Mouse (Mus musculus) kidney, embryonic 16.5 days (tissue): ENCODE results near the gene Atp2c1. TPM values are rescaled to one million over a fixed set of nuclear protein-coding genes. Genes with fewer than 3 reads are reported as not detected.

ENCODE experiments used
- ATAC-seq: fragments of 200-750 bp; cut with Nextera tagmentation; 2 replicates; pipeline ENCODE4 v1.8.0; 2017; ENCODE audit warnings: moderate TSS enrichment; ENCODE audit not compliant: low FRiP score, low TSS enrichment
- H3K27ac ChIP-seq: fragments of 300-500 bp; sonication (generic); 2 replicates; pipeline ENCODE4 v1.5.1; 2014; ENCODE audit warnings: low read length
- H3K27me3 ChIP-seq: fragments of 300-500 bp; sonication (generic); 2 replicates; pipeline ENCODE4 v1.6.1; 2014; ENCODE audit warnings: low read length, control low read depth, mixed read lengths; ENCODE audit not compliant: insufficient read depth
- H3K36me3 ChIP-seq: fragments of 300-500 bp; sonication (generic); 2 replicates; pipeline ENCODE4 v1.6.1; 2014; ENCODE audit warnings: low read length, control low read depth, mixed read lengths; ENCODE audit not compliant: insufficient read depth
- H3K4me1 ChIP-seq: fragments of 300-500 bp; sonication (generic); 2 replicates; pipeline ENCODE4 v1.6.1; 2014; ENCODE audit warnings: low read length, control low read depth, mixed read lengths; ENCODE audit not compliant: insufficient read depth
- H3K4me2 ChIP-seq: fragments of 300-500 bp; sonication (generic); replicated peaks from 2 replicates; pipeline ENCODE4 v1.6.1; 2014; ENCODE audit warnings: low read depth, low read length
- H3K4me3 ChIP-seq: fragments of 300-500 bp; sonication (generic); 2 replicates; pipeline ENCODE4 v1.5.1; 2014; ENCODE audit warnings: mild to moderate bottlenecking, low read length
- H3K9ac ChIP-seq: fragments of 300-500 bp; sonication (generic); replicated peaks from 2 replicates; pipeline ENCODE4 v1.6.1; 2014; ENCODE audit warnings: low read length
- H3K9me3 ChIP-seq: fragments of 300-500 bp; sonication (generic); 2 replicates; pipeline ENCODE4 v1.6.1; 2016; ENCODE audit warnings: low read length, control low read depth
- WGBS: fragments of 180-500 bp; shearing (Covaris S2); extraction: QIAGEN DNeasy Blood & Tissue Kit; methylation state at CpG from one replicate; pipeline ENCODE4 v1.1.7; 2014; 5-methylcytosine and 5-hydroxymethylcytosine counted together
- polyA plus RNA-seq: library from polyadenylated mRNA; unstranded; fragments of >200 nt; fragmentation: Nextera tagmentation; extraction: Ambion mirVana; gene quantifications from 2 replicates; pipeline ENCODE4 v1.2.1, GENCODE M21; 2015

Gene Atp2c1
- polyA plus RNA-seq, 1 experiment from 2014 or later, result 76.3 TPM

- ATAC-seq, result no peak
- H3K4me1 ChIP-seq, result no peaks in the 10 kb centered on the region
- 98% methylated on average over 3 of the region's 3 CpGs for WGBS
- no peak overlapping the region for H3K4me2 ChIP-seq
- H3K36me3 ChIP-seq, result peaks cover 21% of the 10 kb centered on the region
- no peaks in the 10 kb centered on the region for H3K27me3 ChIP-seq
- no peak overlapping the region for H3K4me3 ChIP-seq
- H3K27ac ChIP-seq, result no peak overlapping the region
- no peak overlapping the region for H3K9ac ChIP-seq
- peaks cover 4% of the 10 kb centered on the region; the same call in 1 of the 2 replicates for H3K9me3 ChIP-seq
These were observed 59.3 kb downstream of the Atp2c1 start for GRCm38 (mm10) chr9:105467787-105468186.

DNA sequence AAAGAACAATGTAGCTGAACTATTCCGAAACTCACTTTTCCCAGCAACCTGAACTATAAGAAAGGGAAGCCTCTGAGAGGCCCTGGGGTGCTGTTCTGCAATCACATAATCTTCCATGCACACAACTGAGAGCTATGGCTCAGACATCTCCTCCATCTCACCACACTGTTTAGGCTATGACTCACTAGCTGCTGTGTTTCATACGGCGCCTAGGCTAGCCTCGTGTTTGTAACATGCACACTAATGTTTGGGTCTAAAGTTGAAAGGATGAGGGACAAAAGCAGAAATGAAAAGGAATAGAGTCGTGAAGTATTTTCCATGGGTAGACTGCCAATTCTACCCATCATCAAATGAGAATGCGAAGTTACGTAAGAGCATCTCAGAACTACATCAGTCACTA is 65.6 kb downstream of the Atp2c1 start:
- H3K4me1 ChIP-seq, result no peaks in the 10 kb centered on the region
- peaks cover 31% of the 10 kb centered on the region for H3K36me3 ChIP-seq
- no peak overlapping the region for H3K4me2 ChIP-seq
- H3K9ac ChIP-seq, result no peak overlapping the region
- H3K27me3 ChIP-seq, result no peaks in the 10 kb centered on the region
- no peak for ATAC-seq
- WGBS, result 93% methylated on average over 7 of the region's 7 CpGs
- no peaks in the 10 kb centered on the region for H3K9me3 ChIP-seq
- H3K4me3 ChIP-seq, result no peak overlapping the region
- no peak overlapping the region for H3K27ac ChIP-seq

- H3K36me3 ChIP-seq, result peaks cover 28% of the 10 kb centered on the region
- no peak overlapping the region for H3K27ac ChIP-seq
- no peaks in the 10 kb centered on the region for H3K4me1 ChIP-seq
- no peak overlapping the region for H3K9ac ChIP-seq
- ATAC-seq, result no peak
- H3K4me2 ChIP-seq, result no peak overlapping the region
- H3K4me3 ChIP-seq, result no peak overlapping the region
- no peaks in the 10 kb centered on the region for H3K9me3 ChIP-seq
- H3K27me3 ChIP-seq, result no peaks in the 10 kb centered on the region
- 90% methylated on average over 13 of the region's 13 CpGs for WGBS
These were observed 68.1 kb downstream of the Atp2c1 start for GRCm38 (mm10) chr9:105459032-105459431.

- Histone ChIP-seq H3K27ac (no peak overlapping the region), H3K9ac (no peak overlapping the region), H3K27me3 (no peaks in the 10 kb centered on the region), H3K4me2 (no peak overlapping the region), H3K36me3 (peaks cover 34% of the 10 kb centered on the region), H3K9me3 (no peaks in the 10 kb centered on the region), H3K4me1 (no peaks in the 10 kb centered on the region), H3K4me3 (no peak overlapping the region)
- ATAC-seq, result no peak
- WGBS, result 88% methylated on average over 6 of the region's 6 CpGs
These were observed 118.6 kb downstream of the Atp2c1 start for GRCm38 (mm10) chr9:105408549-105408948.

GRCm38 (mm10) chr9:105395218-105395627 is 131.9 kb downstream of the Atp2c1 start, which contains the start of the genes Aste1 and Nek11:
Gene Aste1 (plus strand): TSS chr9:105395392.
Gene Nek11 (minus strand): TSS chr9:105395524.
- peak within 1 kb of the TSS; percentile 74 for H3K9ac ChIP-seq
- peak; percentile 99 for ATAC-seq
- peaks cover 21% of the 10 kb centered on the region for H3K4me1 ChIP-seq
- peak within 1 kb of the TSS; percentile 73 for H3K4me3 ChIP-seq
- no peaks in the 10 kb centered on the region for H3K9me3 ChIP-seq
- peaks cover 14% of the 10 kb centered on the region for H3K36me3 ChIP-seq
- H3K27ac ChIP-seq, result peak within 1 kb of the TSS; percentile 95
- H3K27me3 ChIP-seq, result no peaks in the 10 kb centered on the region
- WGBS, result under 1% methylated on average over 44 of the region's 44 CpGs
- peak within 1 kb of the TSS; percentile 74 for H3K4me2 ChIP-seq

DNA sequence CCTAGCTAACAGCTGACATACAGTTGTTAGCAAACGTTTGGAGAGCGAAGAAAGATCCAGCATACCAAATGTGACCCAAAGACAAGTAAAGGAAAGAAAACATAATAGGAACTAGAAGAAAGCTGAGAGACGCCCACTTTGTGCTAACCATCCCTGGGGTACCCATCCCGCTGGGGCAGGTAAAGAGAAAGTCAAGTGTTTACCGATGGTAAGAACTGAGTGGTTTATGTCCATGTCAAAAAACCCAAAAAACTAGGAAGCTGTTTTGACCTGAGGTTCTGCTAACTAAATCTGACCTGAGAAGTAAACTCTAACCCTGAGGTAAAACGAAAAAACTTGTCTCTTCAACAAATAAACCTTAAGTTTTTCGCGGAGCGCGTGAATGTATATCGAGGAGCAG is 132.4 kb downstream of the Atp2c1 start:
- no peak overlapping the region for H3K27ac ChIP-seq
- H3K4me2 ChIP-seq, result peak overlapping the region; percentile 74
- H3K9me3 ChIP-seq, result no peaks in the 10 kb centered on the region
- no peaks in the 10 kb centered on the region for H3K27me3 ChIP-seq
- peaks cover 14% of the 10 kb centered on the region for H3K36me3 ChIP-seq
- H3K9ac ChIP-seq, result peak overlapping the region; percentile 43; the same call in 1 of the 2 replicates
- WGBS, result 14% methylated on average over 11 of the region's 11 CpGs
- H3K4me1 ChIP-seq, result peaks cover 21% of the 10 kb centered on the region
- ATAC-seq, result peak; percentile 23; the same call in 1 of the 2 replicates
- H3K4me3 ChIP-seq, result peak overlapping the region; percentile 73

DNA sequence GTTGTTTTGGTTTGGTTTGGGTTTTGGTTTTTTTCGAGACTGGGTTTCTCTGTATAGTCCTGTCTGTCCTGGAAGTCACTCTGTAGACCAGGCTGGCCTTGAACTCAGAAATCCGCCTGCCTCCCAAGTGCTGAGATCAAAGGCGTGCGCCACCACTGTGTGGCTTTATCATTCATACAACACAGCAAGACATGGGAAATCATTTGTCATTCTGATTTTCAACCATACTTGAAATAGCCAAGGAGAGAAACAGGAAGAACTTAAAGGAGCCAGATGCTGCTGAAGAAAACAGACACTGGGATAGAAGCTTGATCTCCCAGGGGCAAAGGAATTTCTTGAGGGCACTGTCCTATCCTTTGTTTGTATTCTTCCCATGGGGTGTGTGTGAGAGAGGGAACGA is 136.5 kb downstream of the Atp2c1 start:
- ATAC-seq, result no peak
- Histone ChIP-seq H3K9me3 (no peaks in the 10 kb centered on the region), H3K4me1 (no peaks in the 10 kb centered on the region), H3K4me2 (no peak overlapping the region), H3K27ac (no peak overlapping the region), H3K27me3 (no peaks in the 10 kb centered on the region), H3K9ac (no peak overlapping the region), H3K4me3 (no peak overlapping the region), H3K36me3 (no peaks in the 10 kb centered on the region)
- 68% methylated on average over 4 of the region's 5 CpGs for WGBS

DNA sequence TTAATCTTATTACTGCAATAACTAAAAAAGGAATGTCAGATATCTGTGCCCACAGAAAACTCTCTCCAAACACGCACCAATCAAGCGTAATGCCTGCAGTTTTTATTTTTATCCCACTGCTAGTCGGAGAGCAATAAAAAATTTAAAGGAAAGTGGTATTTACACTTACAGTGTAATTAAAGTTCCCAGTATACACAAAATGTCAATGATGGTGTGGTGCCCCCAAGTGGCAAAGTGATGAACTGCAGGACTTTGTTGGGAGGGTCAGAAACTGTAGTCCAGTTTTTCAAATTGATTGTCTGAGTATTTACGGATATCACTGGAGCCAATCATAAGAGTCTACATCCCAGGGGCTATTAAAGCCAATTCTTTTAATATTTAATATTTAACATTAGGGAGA is 137.8 kb downstream of the Atp2c1 start:
- Histone ChIP-seq H3K27ac (no peak overlapping the region), H3K9ac (no peak overlapping the region), H3K27me3 (no peaks in the 10 kb centered on the region), H3K36me3 (no peaks in the 10 kb centered on the region), H3K4me3 (no peak overlapping the region), H3K4me1 (no peaks in the 10 kb centered on the region), H3K9me3 (no peaks in the 10 kb centered on the region), H3K4me2 (no peak overlapping the region)
- no peak for ATAC-seq
- WGBS, result 12% methylated on average over 4 of the region's 4 CpGs

GRCm38 (mm10) chr9:105387403-105387802 is 139.7 kb downstream of the Atp2c1 start:
- Histone ChIP-seq H3K36me3 (no peaks in the 10 kb centered on the region), H3K9me3 (no peaks in the 10 kb centered on the region), H3K4me1 (no peaks in the 10 kb centered on the region), H3K4me2 (no peak overlapping the region), H3K9ac (no peak overlapping the region), H3K4me3 (no peak overlapping the region), H3K27ac (no peak overlapping the region), H3K27me3 (no peaks in the 10 kb centered on the region)
- no peak for ATAC-seq
- WGBS, result 75% methylated on average over 5 of the region's 5 CpGs

DNA sequence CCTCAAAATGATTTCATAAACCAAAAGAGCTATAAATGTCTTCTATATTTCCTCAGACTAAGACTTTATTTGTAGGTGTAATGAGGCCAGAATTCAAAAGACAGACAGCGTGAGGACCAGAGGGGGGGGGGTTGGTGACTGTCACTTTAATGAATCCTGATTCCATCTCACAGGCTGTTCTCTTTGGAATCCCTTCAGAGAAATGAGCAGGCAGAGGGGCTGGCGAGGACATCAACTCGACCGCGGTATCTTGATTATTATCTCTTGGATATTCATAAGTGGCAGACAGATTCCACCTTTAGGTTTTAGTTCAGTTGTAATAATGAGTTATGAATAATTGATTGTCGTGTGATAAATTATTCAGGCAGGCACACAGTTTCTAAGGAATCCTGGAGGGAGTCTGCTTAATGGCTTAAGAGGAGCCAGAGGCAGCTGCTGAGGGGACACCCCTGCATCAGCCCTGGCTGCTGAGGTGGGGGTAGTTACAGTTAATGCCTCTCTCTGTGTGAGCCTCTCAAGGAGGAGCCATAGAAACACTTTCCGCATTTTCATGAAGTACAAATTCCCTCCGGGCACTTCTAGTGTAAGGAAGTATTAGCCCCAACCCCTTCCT is 147.5 kb downstream of the Atp2c1 start:
- 74% methylated on average over 8 of the region's 8 CpGs for WGBS
- H3K27me3 ChIP-seq, result no peaks in the 10 kb centered on the region

More for the DNA sequence above, 147.5 kb downstream of the Atp2c1 start:
- Histone ChIP-seq H3K4me3 (no peak overlapping the region), H3K4me2 (no peak overlapping the region), H3K4me1 (no peaks in the 10 kb centered on the region), H3K36me3 (no peaks in the 10 kb centered on the region), H3K27ac (no peak overlapping the region), H3K9me3 (no peaks in the 10 kb centered on the region), H3K9ac (no peak overlapping the region)
- no peak for ATAC-seq
